Mouse (Mus musculus): ENCODE measurements around the gene Rnf114. TPM values are rescaled to one million over a fixed set of nuclear protein-coding genes. Genes with fewer than 3 reads are reported as not detected.

Gene Rnf114
- total and polyA plus RNA-seq, 3 experiments, result 40.8 to 50.4 (median 45.6) TPM

- Histone ChIP-seq H3K79me2 (replicated peaks; ENCODE audit: control insufficient read depth, extremely low read depth, insufficient read depth, poor library complexity, severe bottlenecking) (peaks cover 56% of the 10 kb centered on the region), H3K9ac (ENCODE audit: insufficient read depth, low read depth) (no peak overlapping the region), H3K27ac (ENCODE audit: insufficient read depth, low read depth) (no peak overlapping the region), H3K9me3 (replicated peaks; ENCODE audit: low read length) (no peaks in the 10 kb centered on the region), H3K4me3 (replicated peaks in 1 of 3; ENCODE audit: low read depth in 2 of 3, low read length in 2 of 3, poor library complexity in 1 of 3) (no peak overlapping the region), H3K4me2 (ENCODE audit: insufficient read depth, low read depth, poor library complexity, severe bottlenecking) (no peak overlapping the region), H3K36me3 (replicated peaks in 1 of 2; ENCODE audit: control insufficient read depth in 1 of 2, insufficient read depth in 1 of 2, low read length in 1 of 2) (peaks cover 50 to 74% of the 10 kb centered on the region in 2 experiments), H3K4me1 (ENCODE audit: control insufficient read depth in 1 of 2, insufficient read depth in 2 of 2) (peaks cover 5 to 38% of the 10 kb centered on the region in 2 experiments), H3K27me3 (replicated peaks) (no peaks in the 10 kb centered on the region)
- DNase-seq (ENCODE audit: extremely low read depth), result no peak
- TF ChIP-seq MAFK (IDR thresholded peaks at IDR 0.05; ENCODE audit: insufficient replicate concordance, low read length), result no peak
- TF ChIP-seq UBTF (IDR thresholded peaks at IDR 0.05; ENCODE audit: low read depth, low read length), result no peak
- no peak for TF ChIP-seq ZNF384 (IDR thresholded peaks at IDR 0.05; ENCODE audit: low read depth, low read length)
- TF ChIP-seq MYC (IDR thresholded peaks at IDR 0.05; ENCODE audit: low read depth, low read length), result no peak
- TF ChIP-seq ZKSCAN1 (IDR thresholded peaks at IDR 0.05; ENCODE audit: borderline replicate concordance, low read depth, low read length), result no peak
- TF ChIP-seq IRF4 (IDR thresholded peaks at IDR 0.05; ENCODE audit: low read depth, low read length), result no peak
- no peak for TF ChIP-seq CTCF (conservative IDR thresholded peaks at IDR 0.05 in 1 of 2, IDR thresholded peaks at IDR 0.05 in 1 of 2; ENCODE audit: low read depth in 2 of 2, low read length in 2 of 2)
- no peak for TF ChIP-seq JUN (IDR thresholded peaks at IDR 0.05; ENCODE audit: insufficient read depth, low read depth, low read length)
- in situ Hi-C loops (cut with MboI; ENCODE audit: low pct_ligation_motif_present, low pct_unique_long_range_greater_than_20kb, low sequenced_read_pairs), result no loop called here
- dilution Hi-C loops (cut with MboI; ENCODE audit: extremely low pct_ligation_motif_present, extremely low pct_unique_long_range_greater_than_20kb, low sequenced_read_pairs), result no loop called here
Measured at GRCm38 (mm10) chr2:167507719-167508385, 15.4 kb downstream of the Rnf114 start.

DNA sequence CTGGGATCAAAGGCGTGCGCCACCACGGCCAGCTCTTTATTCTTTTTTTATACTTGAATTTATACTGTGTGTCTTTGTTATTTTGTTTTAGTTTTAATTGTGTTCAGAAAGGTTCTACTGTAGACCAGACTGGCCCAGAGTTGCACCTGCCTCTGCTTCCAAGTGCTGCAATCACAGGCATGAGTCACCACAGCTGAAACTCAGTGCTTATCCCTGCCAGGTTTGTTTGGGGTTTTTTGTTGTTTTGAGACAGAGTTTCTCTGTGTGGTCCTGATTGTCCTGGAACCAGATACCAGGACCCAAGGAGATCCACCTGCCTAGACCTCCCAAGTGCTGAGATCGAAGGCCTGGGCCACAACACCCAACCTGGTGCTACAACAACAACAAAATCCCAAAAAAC is 16.1 kb downstream of the Rnf114 start:
- H3K4me2 ChIP-seq (ENCODE audit: insufficient read depth, low read depth, poor library complexity, severe bottlenecking), result no peak overlapping the region
- no peak overlapping the region for H3K9ac ChIP-seq (ENCODE audit: insufficient read depth, low read depth)
- H3K79me2 ChIP-seq (replicated peaks; ENCODE audit: control insufficient read depth, extremely low read depth, insufficient read depth, poor library complexity, severe bottlenecking), result peaks cover 54% of the 10 kb centered on the region
- TF ChIP-seq RAD21 (IDR thresholded peaks at IDR 0.05; ENCODE audit: low read depth, low read length), result no peak
- TF ChIP-seq MAZ (IDR thresholded peaks at IDR 0.05; ENCODE audit: low read depth, low read length), result no peak
- TF ChIP-seq SMC3 (IDR thresholded peaks at IDR 0.05; ENCODE audit: low read depth, low read length), result no peak
- TF ChIP-seq NRF1 (IDR thresholded peaks at IDR 0.05; ENCODE audit: low read depth, low read length), result no peak
- TF ChIP-seq E2F4 (IDR thresholded peaks at IDR 0.05; ENCODE audit: insufficient replicate concordance, low read depth, low read length), result no peak
- no peak for TF ChIP-seq CHD2 (IDR thresholded peaks at IDR 0.05; ENCODE audit: low read length)
- no peak for TF ChIP-seq TBP (conservative IDR thresholded peaks at IDR 0.05; ENCODE audit: low read depth, low read length)
- TF ChIP-seq CHD1 (IDR thresholded peaks at IDR 0.05; ENCODE audit: low read depth, low read length), result no peak
- no peak for TF ChIP-seq POLR2AphosphoS2 (IDR thresholded peaks at IDR 0.05; ENCODE audit: low read depth, low read length)
- TF ChIP-seq MYC (IDR thresholded peaks at IDR 0.05; ENCODE audit: low read depth, low read length), result no peak
- no peak for TF ChIP-seq MXI1 (IDR thresholded peaks at IDR 0.05; ENCODE audit: low read depth, low read length)
- TF ChIP-seq UBTF (IDR thresholded peaks at IDR 0.05; ENCODE audit: low read depth, low read length), result no peak
- TF ChIP-seq CTCF (conservative IDR thresholded peaks at IDR 0.05 in 1 of 2, IDR thresholded peaks at IDR 0.05 in 1 of 2; ENCODE audit: low read depth in 2 of 2, low read length in 2 of 2), result no peak
- no peak for TF ChIP-seq KAT2A (IDR thresholded peaks at IDR 0.05; ENCODE audit: insufficient replicate concordance, low read length)
- no peak for TF ChIP-seq USF2 (conservative IDR thresholded peaks at IDR 0.05; ENCODE audit: low read depth, low read length)
- TF ChIP-seq JUND (conservative IDR thresholded peaks at IDR 0.05; ENCODE audit: low read depth, low read length), result no peak
- TF ChIP-seq MEF2A (IDR thresholded peaks at IDR 0.05; ENCODE audit: borderline replicate concordance, low read depth, low read length), result no peak
- H3K9me3 ChIP-seq (replicated peaks; ENCODE audit: low read length), result no peaks in the 10 kb centered on the region
- DNase-seq (ENCODE audit: extremely low read depth), result no peak
- no peak overlapping the region for H3K4me3 ChIP-seq (replicated peaks in 1 of 3; ENCODE audit: low read depth in 2 of 3, low read length in 2 of 3, poor library complexity in 1 of 3)
- no peak overlapping the region for H3K27ac ChIP-seq (ENCODE audit: insufficient read depth, low read depth)
- dilution Hi-C loops (cut with MboI; ENCODE audit: extremely low pct_ligation_motif_present, extremely low pct_unique_long_range_greater_than_20kb, low sequenced_read_pairs), result no loop called here
- H3K4me1 ChIP-seq (ENCODE audit: control insufficient read depth in 1 of 2, insufficient read depth in 2 of 2), result peaks cover 5 to 38% of the 10 kb centered on the region in 2 experiments
- no peaks in the 10 kb centered on the region for H3K27me3 ChIP-seq (replicated peaks)
- in situ Hi-C loops (cut with MboI; ENCODE audit: low pct_ligation_motif_present, low pct_unique_long_range_greater_than_20kb, low sequenced_read_pairs), result no loop called here
- peaks cover 56 to 81% of the 10 kb centered on the region in 2 experiments for H3K36me3 ChIP-seq (replicated peaks in 1 of 2; ENCODE audit: control insufficient read depth in 1 of 2, insufficient read depth in 1 of 2, low read length in 1 of 2)
